Mouse (Mus musculus) cerebellum, adult 2 months (tissue): Measurements from ENCODE around the gene Stpg1.

ENCODE experiments used
- CTCF ChIP-seq: fragments of 200-500 bp; IDR thresholded peaks from 2 replicates; pipeline ENCODE4 v1.5.1; 2011; ENCODE audit warnings: low read depth, mild to moderate bottlenecking, control low read depth, low read length, moderate library complexity, borderline replicate concordance; ENCODE audit not compliant: insufficient read depth
- POLR2A ChIP-seq: fragments of 200-500 bp; IDR thresholded peaks from 2 replicates; pipeline ENCODE4 v1.6.1; 2011; ENCODE audit warnings: low read length, control low read depth, borderline replicate concordance; ENCODE audit not compliant: insufficient read depth

- TF ChIP-seq CTCF (no peak), POLR2A (no peak)
These were observed 31.2 kb upstream of the Stpg1 start for GRCm38 (mm10) chr4:135463406-135463805.
